Mouse (Mus musculus) c-Kit-positive CD71-positive TER-119-negative erythroid progenitor cells, embryonic 14.5 days (primary cell): ENCODE results near the gene Apoh.
A peak's percentile ranks its signal among the peaks of the same experiment; 100 is the strongest.

Source experiments
- DNase-seq: peaks from one replicate; pipeline ENCODE4 v3.0.0-alpha.2; 2013; ENCODE audit warnings: low read depth

Gene Apoh

GRCm38 (mm10) chr11:108342781-108343768, at the start of gene Apoh:
Apoh (plus strand) TSS chr11:108343354.
- DNase-seq = no peak

GRCm38 (mm10) chr11:108293843-108294242, 49.3 kb upstream of the Apoh start:
- peak; percentile 22 for DNase-seq

- DNase-seq = peak; percentile 21
Measured at GRCm38 (mm10) chr11:108294305-108294813, 48.8 kb upstream of the Apoh start.

GRCm38 (mm10) chr11:108295373-108295772, 47.8 kb upstream of the Apoh start:
- DNase-seq = peak; percentile 7

- DNase-seq = no peak
Measured at GRCm38 (mm10) chr11:108297956-108298355, 45.2 kb upstream of the Apoh start.

- no peak for DNase-seq
Measured at GRCm38 (mm10) chr11:108299913-108300312, 43.2 kb upstream of the Apoh start.

- no peak for DNase-seq
Measured at GRCm38 (mm10) chr11:108300443-108300842, 42.7 kb upstream of the Apoh start.

GRCm38 (mm10) chr11:108301036-108301435, 42.1 kb upstream of the Apoh start:
- DNase-seq = no peak

GRCm38 (mm10) chr11:108301796-108302490, 41.2 kb upstream of the Apoh start:
- no peak for DNase-seq

- DNase-seq = no peak
Measured at GRCm38 (mm10) chr11:108303787-108304186, 39.4 kb upstream of the Apoh start.

GRCm38 (mm10) chr11:108307258-108307657, 35.9 kb upstream of the Apoh start:
- DNase-seq = no peak

- no peak for DNase-seq
Measured at GRCm38 (mm10) chr11:108308253-108308652, 34.9 kb upstream of the Apoh start.

GRCm38 (mm10) chr11:108309791-108310190, 33.4 kb upstream of the Apoh start:
- DNase-seq = no peak

- DNase-seq = no peak
Measured at GRCm38 (mm10) chr11:108311912-108312311, 31.2 kb upstream of the Apoh start.

GRCm38 (mm10) chr11:108312516-108312915, 30.6 kb upstream of the Apoh start:
- no peak for DNase-seq

GRCm38 (mm10) chr11:108315736-108316135, 27.4 kb upstream of the Apoh start:
- DNase-seq = no peak

GRCm38 (mm10) chr11:108317878-108318277, 25.3 kb upstream of the Apoh start:
- no peak for DNase-seq

GRCm38 (mm10) chr11:108319162-108319561, 24.0 kb upstream of the Apoh start:
- no peak for DNase-seq

GRCm38 (mm10) chr11:108320561-108320960, 22.6 kb upstream of the Apoh start:
- no peak for DNase-seq

- no peak for DNase-seq
Measured at GRCm38 (mm10) chr11:108322156-108322555, 21.0 kb upstream of the Apoh start.

GRCm38 (mm10) chr11:108325943-108326342, 17.2 kb upstream of the Apoh start:
- no peak for DNase-seq

GRCm38 (mm10) chr11:108330818-108331217, 12.3 kb upstream of the Apoh start:
- DNase-seq = no peak

- no peak for DNase-seq
Measured at GRCm38 (mm10) chr11:108333006-108333405, 10.1 kb upstream of the Apoh start.
